Mouse (Mus musculus) ovary, postnatal 14 days (tissue): ENCODE measurements around the gene Slc35a2.
"Not testable (repeated sequence)": the region's sequence is repeated elsewhere in the genome, so short reads cannot be mapped to it uniquely, and the experiment has no call there.

Experiments
- DNase-seq: peaks from one replicate; pipeline ENCODE4 v3.0.0; 2022; ENCODE audit warnings: low spot score

Gene Slc35a2

GRCm38 (mm10) chrX:7907735-7908134 lies 23.9 kb downstream of the Slc35a2 start, which contains the start of gene Gm10491:
Gm10491 (minus strand) TSS chrX:7907835.
- DNase-seq: no peak

GRCm38 (mm10) chrX:7909242-7909641 lies 25.4 kb downstream of the Slc35a2 start, which contains the start of gene Gm10490:
Gm10490 (plus strand) TSS chrX:7909542.
- DNase-seq: not testable (repeated sequence)

GRCm38 (mm10) chrX:7910473-7910872 lies 26.6 kb downstream of the Slc35a2 start:
- no peak for DNase-seq

- DNase-seq: not testable (repeated sequence)
These were observed 31.8 kb downstream of the Slc35a2 start for GRCm38 (mm10) chrX:7915669-7916068.

- not testable (repeated sequence) for DNase-seq
These were observed 34.1 kb downstream of the Slc35a2 start for GRCm38 (mm10) chrX:7917960-7918359.

- DNase-seq: no peak
These were observed 36.0 kb downstream of the Slc35a2 start, which contains the start of gene Pcsk1n for GRCm38 (mm10) chrX:7919601-7920383. Pcsk1n (plus strand) TSS chrX:7919822.

GRCm38 (mm10) chrX:7922032-7922431 lies 38.2 kb downstream of the Slc35a2 start:
- DNase-seq: no peak

GRCm38 (mm10) chrX:7926266-7926665 lies 42.4 kb downstream of the Slc35a2 start:
- no peak for DNase-seq

- no peak for DNase-seq
These were observed 43.3 kb downstream of the Slc35a2 start for GRCm38 (mm10) chrX:7927116-7927515.

GRCm38 (mm10) chrX:7928270-7928790 lies 44.5 kb downstream of the Slc35a2 start, which contains the start of gene Eras:
Eras (minus strand) TSS chrX:7928607.
- no peak for DNase-seq

- DNase-seq: no peak
These were observed 53.0 kb downstream of the Slc35a2 start for GRCm38 (mm10) chrX:7936874-7937273.

- no peak for DNase-seq
These were observed 53.8 kb downstream of the Slc35a2 start for GRCm38 (mm10) chrX:7937667-7938066.
